Mouse (Mus musculus) mouse embryonic stem cell (cell line): ENCODE measurements around the gene Serpini1.

Experiments
- in situ Hi-C, 2 experiments: fragments of 300-500 bp; cut with MboI; formaldehyde crosslinking; loops; 1 replicate in 1 of 2; 3 replicates in 1 of 2; pipeline ENCODE4 v1.14.3; 2019 to 2020; ENCODE audit warnings: low sequenced_read_pairs in 2 of 2, low pct_unique_long_range_greater_than_20kb in 1 of 2, mixed read lengths in 1 of 2; ENCODE audit not compliant: unreplicated experiment in 1 of 2

Serpini1 gene

GRCm38 (mm10) chr3:75557292-75557691 lies at the start of gene Serpini1:
Gene Serpini1, plus strand, starts transcription at chr3:75557547.
- in situ Hi-C loops, result no loop called here

- in situ Hi-C loops, result no loop called here
Observed at GRCm38 (mm10) chr3:75517631-75518250, 39.6 kb upstream of the Serpini1 start.

- in situ Hi-C loops, result no loop called here
Observed at GRCm38 (mm10) chr3:75521314-75521713, 36.0 kb upstream of the Serpini1 start.

GRCm38 (mm10) chr3:75522527-75522926 lies 34.8 kb upstream of the Serpini1 start:
- in situ Hi-C loops, result no loop called here

- in situ Hi-C loops, result no loop called here
Observed at GRCm38 (mm10) chr3:75531074-75531473, 26.3 kb upstream of the Serpini1 start.

GRCm38 (mm10) chr3:75534045-75534834 lies 23.1 kb upstream of the Serpini1 start:
- in situ Hi-C loops, result no loop called here

- in situ Hi-C loops, result no loop called here
Observed at GRCm38 (mm10) chr3:75541259-75541658, 16.1 kb upstream of the Serpini1 start.

GRCm38 (mm10) chr3:75542852-75543251 lies 14.5 kb upstream of the Serpini1 start:
- in situ Hi-C loops, result no loop called here

- in situ Hi-C loops, result no loop called here
Observed at GRCm38 (mm10) chr3:75544287-75544686, 13.1 kb upstream of the Serpini1 start.

- in situ Hi-C loops, result no loop called here
Observed at GRCm38 (mm10) chr3:75551248-75551647, 6.1 kb upstream of the Serpini1 start.

- in situ Hi-C loops, result no loop called here
Observed at GRCm38 (mm10) chr3:75556121-75556694, 1.1 kb upstream of the Serpini1 start.

- in situ Hi-C loops, result no loop called here
Observed at GRCm38 (mm10) chr3:75556695-75557291, 554 bp upstream of the Serpini1 start, which contains the start of gene Pdcd10. Gene Pdcd10, minus strand, starts transcription at chr3:75556856.

- in situ Hi-C loops, result loop anchor here in 1 of 2 experiments (10.0 kb wide), 1 partner anchor 141 kb away; no protein-coding TSS in a partner anchor
Observed at GRCm38 (mm10) chr3:75574074-75574473, 16.7 kb downstream of the Serpini1 start.

- in situ Hi-C loops, result loop anchor here in 1 of 2 experiments (10.0 kb wide), 1 partner anchor 139 kb away; no protein-coding TSS in a partner anchor
Observed at GRCm38 (mm10) chr3:75575582-75575981, 18.2 kb downstream of the Serpini1 start.

- in situ Hi-C loops, result loop anchor here in 1 of 2 experiments (10.0 kb wide), 1 partner anchor 135 kb away; no protein-coding TSS in a partner anchor
Observed at GRCm38 (mm10) chr3:75579352-75579751, 22.0 kb downstream of the Serpini1 start.

- in situ Hi-C loops, result no loop called here
Observed at GRCm38 (mm10) chr3:75583293-75583692, 25.9 kb downstream of the Serpini1 start.

GRCm38 (mm10) chr3:75584898-75585297 lies 27.6 kb downstream of the Serpini1 start:
- in situ Hi-C loops, result no loop called here

- in situ Hi-C loops, result no loop called here
Observed at GRCm38 (mm10) chr3:75611019-75611418, 53.7 kb downstream of the Serpini1 start.

GRCm38 (mm10) chr3:75624627-75625026 lies 67.3 kb downstream of the Serpini1 start:
- in situ Hi-C loops, result no loop called here
